Mouse (Mus musculus) urinary bladder, adult 18-20 months (tissue): ENCODE results near the gene Anapc16.
A peak's percentile ranks its signal among the peaks of the same experiment; 100 is the strongest.
"Not testable (repeated sequence)": the region's sequence is repeated elsewhere in the genome, so short reads cannot be mapped to it uniquely, and the experiment has no call there.

Source experiments
- DNase-seq, 2 experiments: peaks; one replicate each; pipeline ENCODE4 v3.0.0; 2022; ENCODE audit warnings: low spot score in 2 of 2, mixed read lengths in 2 of 2

Gene Anapc16

DNA sequence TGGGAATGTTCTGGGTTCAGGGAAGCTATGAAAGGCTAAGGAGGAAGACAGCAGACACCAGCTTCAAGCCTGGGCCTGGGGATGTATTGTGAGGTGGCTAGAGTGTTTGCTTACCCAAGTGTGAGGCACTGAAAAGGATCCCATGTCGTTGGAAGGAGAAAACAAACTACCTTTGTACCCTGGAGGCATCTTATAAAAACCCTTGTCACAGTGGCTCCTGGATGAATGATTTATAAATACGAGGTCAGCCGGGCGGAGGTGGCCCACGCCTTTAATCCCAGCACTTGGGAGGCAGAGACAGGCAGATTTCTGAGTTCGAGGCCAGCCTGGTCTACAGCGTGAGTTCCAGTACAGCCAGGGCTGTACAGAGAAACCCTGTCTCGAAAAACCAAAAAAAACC, 1.3 kb downstream of the Anapc16 start:
- DNase-seq, result not testable (repeated sequence)

DNA sequence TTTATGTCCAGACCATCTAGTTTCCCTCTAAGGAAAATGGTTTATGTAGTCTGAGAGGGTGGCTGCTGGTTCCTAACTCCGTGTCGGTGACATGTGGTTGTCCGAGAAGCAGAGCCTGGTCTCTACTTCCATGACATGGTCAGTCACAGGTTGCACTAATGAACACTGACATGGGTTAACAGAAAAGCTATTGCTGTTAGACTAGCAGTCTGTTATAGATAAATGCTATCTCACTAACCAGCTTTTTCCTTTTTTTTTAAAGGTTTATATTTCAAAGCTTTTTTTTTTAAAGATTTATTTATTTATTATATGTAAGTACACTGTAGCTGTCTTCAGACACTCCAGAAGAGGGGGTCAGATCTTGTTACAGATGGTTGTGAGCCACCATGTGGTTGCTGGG, 3.9 kb downstream of the Anapc16 start:
- DNase-seq, result no peak

DNA sequence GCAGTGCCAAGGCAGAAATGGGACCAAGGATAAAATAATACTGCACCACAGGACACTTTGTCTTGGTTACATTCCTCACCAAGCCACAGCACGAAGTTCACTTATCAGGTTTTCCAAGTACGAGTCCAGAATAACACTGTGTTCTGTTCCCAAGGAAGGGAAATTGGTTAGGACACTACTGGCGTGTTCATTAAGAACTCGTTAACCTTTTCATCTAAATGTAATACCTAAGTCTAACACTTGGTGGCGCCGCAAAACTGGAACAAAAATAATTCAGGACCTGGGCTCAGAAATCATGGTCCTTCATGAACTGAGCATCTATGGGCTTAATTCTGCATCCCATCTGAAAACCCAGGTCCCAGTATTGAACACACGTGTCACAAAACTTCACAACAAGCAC, 5.3 kb downstream of the Anapc16 start:
- DNase-seq, result no peak

DNA sequence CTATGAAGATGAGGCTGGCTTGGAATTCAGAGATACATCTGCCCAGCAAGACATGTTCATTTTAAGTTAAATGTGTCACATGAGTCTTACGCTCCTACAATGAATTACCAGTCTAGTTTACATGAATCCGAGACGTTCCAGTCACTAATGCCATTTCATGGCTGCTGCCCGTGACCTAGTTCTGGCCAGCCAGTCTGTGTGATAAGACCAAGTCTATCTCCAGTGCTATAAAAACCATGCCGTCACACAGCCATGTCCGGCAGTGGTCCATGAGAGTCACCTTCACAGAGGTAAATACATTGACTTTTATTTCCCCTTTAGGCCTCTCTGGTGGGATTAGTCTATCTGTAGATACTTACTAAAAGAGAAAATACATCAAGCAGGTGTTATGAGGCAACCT, 7.0 kb downstream of the Anapc16 start:
- DNase-seq, result no peak

DNA sequence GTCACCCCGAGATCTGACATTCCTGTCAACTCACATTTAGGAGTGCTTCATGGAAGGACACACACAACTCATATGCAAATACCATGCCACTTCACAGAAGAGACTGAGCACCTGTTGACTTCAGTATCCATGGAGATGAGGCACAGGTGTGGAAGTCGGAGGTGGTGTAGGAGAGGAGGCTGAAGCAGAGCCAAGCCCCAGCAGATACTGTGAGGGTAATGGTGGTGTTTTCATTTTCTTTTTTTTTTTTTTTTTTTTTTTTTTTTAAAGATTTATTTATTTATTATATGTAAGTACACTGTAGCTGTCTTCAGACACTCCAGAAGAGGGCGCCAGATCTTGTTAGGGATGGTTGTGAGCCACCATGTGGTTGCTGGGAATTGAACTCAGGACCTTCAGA, 9.1 kb downstream of the Anapc16 start:
- DNase-seq, result not testable (repeated sequence)

DNA sequence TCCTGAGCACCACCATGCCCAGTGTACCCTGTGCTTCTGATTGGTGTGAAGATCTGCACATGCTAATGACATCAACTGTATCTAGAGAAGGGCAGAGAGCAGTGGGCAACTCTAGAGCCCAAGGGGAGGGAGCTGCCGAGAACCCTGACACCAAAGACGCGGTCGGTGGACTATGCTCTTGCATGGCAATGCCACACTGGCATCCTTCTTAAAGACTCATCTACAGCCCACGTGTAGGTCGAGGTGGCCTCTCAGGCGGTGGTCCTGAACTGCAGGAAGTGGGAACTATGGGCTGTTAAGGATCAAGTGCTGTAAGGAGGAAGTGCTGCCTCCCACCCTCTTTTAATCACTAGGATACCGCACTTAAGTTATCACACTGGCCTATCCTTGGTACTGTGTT, 10.9 kb downstream of the Anapc16 start:
- no peak for DNase-seq

DNA sequence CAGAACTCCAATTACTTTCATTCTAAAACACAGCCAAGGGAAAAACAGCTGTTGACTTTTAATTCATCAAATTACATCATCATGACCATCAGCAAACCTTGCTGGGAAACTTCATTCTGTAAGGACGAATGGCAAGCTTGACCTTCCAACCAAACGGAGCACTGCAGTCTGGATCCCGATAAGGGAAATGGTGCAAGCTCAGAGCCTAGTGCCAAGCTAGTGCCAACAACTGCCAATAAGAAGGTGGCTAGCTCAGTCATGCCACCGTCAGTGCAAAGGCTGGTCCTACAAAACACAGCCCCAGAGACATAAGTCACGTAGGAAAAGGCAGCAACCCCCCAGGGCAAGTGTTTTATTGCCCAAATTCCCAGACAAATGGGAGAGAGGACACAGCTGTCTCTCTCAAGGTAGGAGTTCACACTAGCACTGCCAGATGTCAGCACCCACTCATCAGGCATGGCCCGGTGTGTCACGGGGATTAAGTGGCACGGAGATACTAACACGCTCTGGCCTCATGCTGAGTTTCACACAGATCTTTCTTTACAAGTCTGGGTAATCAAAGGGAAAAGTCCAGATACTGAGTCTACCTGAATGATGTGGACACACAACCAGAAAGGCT, 11.6 kb downstream of the Anapc16 start:
- DNase-seq, result no peak

DNA sequence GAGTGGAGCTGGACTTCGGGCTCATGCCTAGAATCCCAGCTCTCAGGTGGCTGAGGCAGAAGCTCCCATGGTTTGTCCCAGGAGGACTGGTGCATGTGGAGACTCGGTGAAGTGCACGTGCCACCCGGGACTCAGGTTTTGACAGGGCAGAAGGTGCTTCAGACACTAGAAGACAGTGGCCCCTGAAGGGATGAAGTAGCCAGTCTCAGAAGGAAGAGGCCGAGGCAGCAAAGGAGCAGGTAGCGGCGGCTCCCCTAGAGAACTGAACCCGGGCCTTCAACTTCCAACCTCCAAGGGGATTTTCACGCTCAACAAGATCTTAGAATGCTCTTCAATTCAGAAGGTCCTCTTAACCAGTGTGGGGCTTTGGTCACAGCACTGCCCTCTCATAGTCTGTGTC, 12.5 kb downstream of the Anapc16 start:
- no peak for DNase-seq

DNA sequence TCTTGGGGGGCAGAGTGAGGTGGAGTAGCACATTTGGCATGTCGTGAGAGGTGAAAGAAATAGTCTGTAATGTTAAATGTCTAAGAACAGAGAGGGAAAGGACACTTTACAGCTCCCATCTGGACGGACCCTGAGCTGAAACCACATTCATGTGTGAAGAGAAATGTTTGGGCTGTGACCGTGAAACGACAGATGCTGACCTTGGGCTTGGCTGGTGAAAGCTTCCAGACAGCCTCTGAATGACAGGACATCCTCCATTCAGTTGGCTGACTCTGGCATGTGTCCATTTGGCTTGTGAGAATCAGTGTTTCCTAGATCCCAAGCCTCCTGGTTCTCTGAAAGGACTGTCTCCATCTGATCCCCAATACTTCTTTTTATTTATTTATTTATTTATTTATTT, 14.9 kb downstream of the Anapc16 start:
- no peak for DNase-seq

DNA sequence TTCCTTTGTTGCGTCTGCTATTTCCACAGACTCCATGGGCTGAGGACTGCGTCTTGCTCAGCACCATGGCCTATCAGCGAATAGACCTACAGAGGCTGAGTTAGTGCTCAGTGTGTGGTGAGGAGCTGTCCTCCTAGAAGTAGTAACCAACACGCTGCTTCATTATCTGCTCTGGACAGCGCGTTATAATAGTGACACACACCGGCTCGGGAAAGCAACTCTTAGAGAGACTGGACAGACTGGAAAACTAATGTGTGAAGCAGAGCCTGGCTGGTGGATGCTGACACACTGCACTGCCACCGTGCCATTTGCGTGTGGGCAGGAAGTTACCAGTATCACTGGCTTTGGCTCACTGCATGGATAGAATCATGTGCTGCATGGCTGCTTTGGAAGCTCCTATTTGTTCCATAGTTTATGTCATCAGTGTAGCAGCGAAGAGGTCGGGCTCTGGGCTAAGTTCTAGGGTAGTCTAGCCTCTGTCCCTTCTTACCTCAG, 20.5 kb downstream of the Anapc16 start:
- DNase-seq, result no peak

DNA sequence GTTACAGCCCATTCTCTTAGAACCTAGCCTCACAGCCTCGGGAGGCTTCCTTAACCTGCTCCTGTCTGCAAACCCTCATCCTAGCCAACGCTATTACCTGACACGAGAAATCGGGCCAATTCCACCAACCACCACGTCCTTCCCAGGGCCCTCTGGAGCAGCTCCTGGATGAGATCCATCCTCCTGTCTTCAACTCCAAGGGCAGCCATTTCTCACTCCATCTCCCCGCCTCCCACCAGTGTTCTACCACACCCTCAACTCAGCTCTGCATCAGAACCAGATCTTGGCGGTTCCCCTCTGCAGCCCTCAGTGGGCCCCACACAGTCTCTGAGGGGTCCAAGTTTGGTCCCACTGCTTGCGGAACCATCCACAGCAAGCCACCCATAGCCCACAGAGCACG, 21.1 kb downstream of the Anapc16 start:
- no peak for DNase-seq

DNA sequence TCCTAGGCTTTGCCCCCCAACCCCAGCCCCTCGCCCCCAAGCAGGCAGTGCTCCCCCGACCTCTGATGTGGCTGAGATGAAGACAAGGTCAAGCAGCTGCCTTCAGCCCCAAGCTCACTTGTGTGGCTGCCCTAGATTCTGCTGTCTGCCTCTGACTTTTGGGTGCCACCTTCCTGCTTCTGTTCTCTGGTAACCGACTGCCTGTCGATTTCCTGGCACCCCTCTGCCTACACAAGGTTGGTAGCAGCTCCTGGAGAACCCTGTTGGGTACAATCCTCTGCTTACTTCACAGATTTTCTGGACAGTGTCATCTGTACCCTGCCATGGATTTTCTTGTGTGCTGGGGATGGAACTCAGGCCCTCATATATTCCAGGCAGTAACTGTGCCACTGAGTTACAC, 21.6 kb downstream of the Anapc16 start:
- no peak for DNase-seq

DNA sequence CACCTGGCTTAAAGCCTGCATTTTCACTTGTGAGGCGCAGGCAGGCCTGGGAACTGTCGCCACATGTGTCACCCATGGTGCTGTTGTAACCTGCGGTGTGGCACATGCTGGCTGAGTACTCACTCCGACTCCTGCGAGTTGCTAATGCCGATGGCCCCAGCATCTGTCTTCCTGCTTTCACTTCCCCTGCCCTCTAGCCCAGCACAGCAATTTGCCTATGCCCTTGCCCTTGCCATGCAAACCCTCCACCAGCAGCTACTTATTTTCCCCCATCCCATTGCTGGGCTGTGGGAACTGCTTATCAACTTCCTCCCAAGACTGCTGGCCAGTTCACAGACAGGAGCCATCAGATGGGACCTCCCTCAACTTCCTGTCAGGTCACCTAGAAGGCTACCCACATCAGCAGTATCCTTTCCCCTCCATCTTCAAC, 22.1 kb downstream of the Anapc16 start:
- no peak for DNase-seq

DNA sequence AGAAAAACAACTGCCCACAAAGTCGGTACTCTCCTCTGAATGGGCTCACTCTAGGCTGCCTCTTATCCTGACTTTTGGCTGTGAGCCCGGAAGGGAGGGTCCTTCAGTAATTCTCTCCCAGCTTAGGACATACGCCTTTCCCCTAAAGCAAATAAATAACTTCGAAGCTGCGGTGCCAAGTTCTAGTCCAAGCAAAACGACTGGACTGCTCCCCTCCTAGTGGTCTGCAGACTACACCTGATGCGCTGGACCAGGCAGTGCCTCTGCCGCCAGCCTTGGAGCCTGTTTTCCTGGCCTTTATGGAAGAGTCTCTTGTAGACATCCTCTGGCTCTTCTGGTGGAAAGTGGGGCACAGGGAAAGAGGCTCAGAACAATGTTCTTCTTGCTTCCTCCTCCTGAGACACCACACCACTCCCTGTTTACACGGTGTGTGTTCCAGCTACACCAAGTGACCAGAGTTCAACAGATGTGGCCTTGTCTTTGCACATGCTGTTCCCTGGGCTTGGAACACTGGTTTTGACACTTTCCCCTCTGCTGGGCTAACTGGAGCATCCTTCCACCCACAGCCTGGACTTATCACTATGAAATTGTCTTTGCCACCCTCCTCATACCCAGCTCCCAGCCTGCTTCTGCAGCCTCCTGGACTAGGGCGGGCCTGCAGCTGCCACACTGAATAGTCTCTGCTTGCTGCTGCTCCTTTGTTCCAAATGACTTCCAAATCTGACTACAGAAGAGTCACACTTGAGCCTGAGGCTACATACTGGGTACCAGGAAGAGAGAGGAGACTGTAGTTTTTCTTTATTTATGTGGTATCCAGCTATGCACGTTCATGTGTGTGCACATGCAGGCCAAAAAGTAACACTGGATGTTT, 23.8 kb downstream of the Anapc16 start:
- DNase-seq, result peak; percentile 34 to 83

DNA sequence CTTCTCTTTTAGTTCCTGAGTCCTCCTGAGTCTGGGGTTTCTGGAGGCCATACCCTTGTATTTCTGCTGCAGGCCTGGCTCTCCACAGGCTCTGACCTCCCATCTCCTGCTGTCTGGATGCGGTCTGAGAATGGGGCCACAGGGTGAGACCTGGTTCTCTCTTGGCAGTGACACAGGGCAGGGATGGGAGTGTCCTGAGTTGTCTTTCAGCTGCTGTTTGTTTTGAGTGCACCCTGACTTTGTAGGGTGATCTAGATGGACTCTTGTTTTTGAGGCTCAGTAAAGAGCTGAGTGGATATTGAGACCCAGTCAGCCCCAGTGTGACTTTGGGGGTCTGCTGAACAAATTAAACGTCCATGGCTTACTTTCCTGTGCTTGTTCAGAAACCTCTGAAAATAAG, 24.5 kb downstream of the Anapc16 start:
- DNase-seq, result no peak

DNA sequence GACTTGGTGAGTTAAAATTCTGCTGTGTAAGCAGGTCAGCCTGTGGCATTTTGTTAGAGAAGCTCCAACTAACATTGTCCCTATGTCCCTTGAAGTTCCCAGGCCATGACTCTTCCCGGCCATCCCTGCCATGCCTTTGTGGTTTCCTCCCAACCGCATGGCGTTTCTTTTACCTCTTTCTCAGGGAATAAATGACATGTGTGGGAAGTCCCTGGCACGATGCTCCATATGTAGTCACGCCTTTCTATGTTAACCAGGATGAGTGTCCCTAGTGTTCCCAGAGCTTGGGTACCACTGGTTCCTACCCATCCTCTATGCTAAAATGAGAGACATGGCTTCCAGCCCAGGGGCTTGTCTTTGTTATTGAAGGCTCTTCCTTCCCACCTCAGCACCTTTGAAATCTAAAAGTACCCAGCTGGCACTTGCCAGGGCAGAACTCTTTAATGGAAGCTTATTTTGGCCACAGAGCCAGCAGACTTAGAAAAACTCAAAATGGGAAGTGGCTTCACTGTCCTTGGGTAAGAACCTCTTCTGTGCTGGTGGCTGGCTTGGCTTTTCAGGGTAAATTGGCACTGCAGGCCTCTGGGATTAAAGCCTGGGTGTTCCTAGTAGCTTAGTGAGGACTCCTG, 25.1 kb downstream of the Anapc16 start:
- no peak for DNase-seq

DNA sequence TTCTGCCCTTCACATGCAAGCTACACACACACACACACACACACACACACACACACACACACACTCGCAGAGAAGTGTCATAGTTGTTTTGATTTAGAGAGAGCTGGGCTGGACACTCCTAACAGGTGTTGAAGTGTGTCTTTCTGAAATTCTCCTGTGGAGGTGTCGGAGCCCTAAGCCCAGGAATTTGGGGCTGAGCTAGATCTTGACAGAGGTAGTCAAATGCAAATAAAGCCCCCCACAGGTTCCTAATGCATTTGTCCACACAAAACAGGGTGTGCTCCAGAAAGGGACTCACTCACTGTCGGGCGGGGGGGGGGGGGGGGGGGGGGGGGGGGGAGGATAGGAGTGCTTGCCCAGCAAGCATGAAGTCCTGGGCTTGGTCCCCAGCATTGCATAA, 25.8 kb downstream of the Anapc16 start:
- DNase-seq, result no peak

DNA sequence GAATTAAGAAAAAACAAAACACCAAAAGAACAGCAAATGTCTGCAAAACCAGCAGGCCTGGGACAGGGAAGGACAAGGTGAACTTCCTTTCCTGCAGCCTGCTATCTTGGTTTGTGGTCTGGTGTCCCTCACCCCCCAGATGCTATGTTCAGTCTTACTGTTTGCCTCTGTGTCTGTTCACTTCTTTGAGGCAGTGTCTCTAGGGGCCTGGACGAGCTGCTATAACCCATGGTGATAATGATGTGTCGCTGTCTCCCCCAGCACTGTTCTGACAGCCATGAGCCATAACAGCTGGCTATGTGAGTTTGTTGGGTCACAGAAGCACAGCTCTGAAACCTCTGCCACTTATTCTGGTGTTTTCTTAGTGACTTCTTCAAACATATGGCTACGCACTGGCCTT, 28.1 kb downstream of the Anapc16 start:
- no peak for DNase-seq

DNA sequence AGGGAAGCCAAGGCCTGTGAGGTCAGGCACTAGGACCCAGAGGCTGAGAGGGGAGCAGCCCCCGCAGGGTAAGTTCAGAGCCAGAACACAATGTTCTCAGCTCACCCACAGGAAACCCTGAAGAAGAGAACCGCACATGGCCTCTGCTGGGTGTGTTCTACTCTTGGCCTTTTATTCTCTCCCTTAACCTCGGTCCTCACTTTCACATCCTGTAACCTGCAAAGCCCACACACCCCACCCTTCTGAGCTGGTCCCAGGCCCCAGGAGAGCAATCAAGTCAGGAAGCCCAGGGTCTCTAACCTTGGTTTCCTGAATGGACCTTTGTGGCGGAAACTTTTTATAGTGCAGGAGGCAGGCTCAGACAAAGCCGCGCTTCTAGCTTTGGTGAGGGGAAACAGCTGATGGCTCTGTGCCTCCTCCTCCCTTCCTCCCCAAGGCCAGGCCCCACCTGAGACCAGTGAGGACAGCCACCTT, 28.7 kb downstream of the Anapc16 start:
- DNase-seq, result peak in 1 of 2 experiments; percentile 72

DNA sequence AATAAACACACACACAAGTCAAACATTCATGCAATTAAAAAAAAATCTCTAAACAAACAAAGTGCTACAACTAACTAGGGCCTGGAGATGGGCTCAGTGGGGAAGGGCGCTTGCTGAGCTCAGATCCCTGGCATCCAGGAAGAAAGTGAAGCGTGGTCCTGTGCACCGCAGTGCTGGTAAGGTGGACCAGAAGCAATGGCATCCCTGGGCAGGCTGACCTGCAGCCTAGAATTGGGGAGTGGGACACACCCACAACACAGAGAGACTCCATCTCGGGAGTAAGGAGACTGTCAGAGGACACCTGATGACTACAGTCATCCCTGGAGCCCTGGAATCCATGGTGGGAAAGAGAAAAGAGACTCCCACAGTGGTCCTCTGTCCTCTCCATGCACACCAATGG, 29.5 kb downstream of the Anapc16 start:
- DNase-seq, result no peak

DNA sequence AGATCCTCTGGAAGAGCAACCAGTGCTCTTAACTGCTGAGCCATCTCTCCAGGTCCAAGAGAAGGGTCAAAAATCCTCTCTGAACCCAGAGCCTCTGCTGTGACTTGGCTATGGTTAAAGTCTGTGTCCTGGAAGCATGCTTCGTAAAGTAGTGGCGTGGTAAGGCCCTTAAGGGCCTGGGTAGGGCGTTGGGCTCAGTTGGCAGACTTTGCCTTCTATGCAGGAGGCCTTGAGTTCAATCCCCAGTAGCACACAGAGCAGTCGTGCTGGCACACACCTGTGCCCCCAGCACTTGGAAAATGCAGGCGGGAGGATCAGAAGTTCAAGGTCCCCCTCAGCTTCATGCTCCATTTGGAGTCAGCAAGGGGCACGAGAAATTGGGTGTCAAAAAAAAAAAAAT, 29.9 kb downstream of the Anapc16 start:
- no peak for DNase-seq

DNA sequence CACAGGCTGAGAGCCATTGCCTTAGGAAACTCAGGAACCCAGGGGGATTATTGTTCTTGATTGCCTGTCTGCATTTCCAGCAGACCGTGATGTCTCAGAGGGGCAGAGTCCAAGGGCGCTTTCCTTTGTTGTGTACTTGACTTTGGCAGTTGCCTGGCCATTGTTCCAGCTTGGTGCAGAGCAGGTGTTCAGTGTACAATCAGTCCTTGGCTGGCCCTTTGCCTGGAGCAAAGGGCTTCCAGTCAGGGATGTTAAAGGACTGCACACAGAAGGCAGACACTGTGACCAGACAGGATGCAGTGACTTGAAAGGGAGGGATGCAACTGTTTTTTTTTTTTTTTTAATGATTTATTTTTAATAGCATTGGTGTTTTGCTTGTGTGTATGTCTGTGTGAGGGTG, 30.4 kb downstream of the Anapc16 start:
- DNase-seq, result no peak

DNA sequence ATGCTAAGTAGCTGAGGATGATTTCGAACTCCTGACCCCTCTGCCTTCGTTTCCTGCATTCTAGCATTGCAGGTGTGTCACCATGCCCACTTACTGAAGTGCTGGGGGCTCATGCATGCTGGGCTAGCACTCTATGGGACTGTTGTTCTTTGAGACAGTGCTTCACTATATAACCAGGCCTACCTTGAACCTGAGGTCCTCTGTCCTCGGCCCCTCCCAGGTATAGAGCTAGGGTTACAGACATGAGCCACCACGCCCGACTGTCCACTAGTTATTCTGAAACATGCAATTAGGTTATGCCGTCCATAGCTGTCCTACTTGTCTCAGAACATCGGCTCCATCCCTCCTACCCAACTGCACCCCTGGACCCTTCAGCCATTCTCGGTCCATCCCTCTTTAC, 31.1 kb downstream of the Anapc16 start:
- DNase-seq, result no peak
